Mouse (Mus musculus) C2C12 (cell line): ENCODE measurements around the gene Cdk5r2. TPM values are rescaled to one million over a fixed set of nuclear protein-coding genes. Genes with fewer than 3 reads are reported as not detected.

Source experiments
- H3K27me3 ChIP-seq: one replicate; pipeline ENCODE4 v1.6.1; 2011; ENCODE audit not compliant: control insufficient read depth, insufficient read depth, insufficient read length
- H3K36me3 ChIP-seq: one replicate; pipeline ENCODE4 v1.6.1; 2011; ENCODE audit not compliant: control insufficient read depth, insufficient read depth
- H3K4me3 ChIP-seq: one replicate; pipeline ENCODE4 v1.5.1; 2011; ENCODE audit warnings: mild to moderate bottlenecking, control low read depth; ENCODE audit not compliant: poor library complexity, insufficient read depth, severe bottlenecking
- H3K79me2 ChIP-seq: one replicate; pipeline ENCODE4 v1.6.1; 2011; ENCODE audit not compliant: control insufficient read depth, insufficient read depth
- H3K79me3 ChIP-seq: one replicate; pipeline ENCODE4 v1.6.1; 2011; ENCODE audit warnings: low read depth, control low read depth
- H3ac ChIP-seq: one replicate; pipeline ENCODE3; 2011; ENCODE audit warnings: low read depth; ENCODE audit not compliant: control insufficient read depth, insufficient read length
- CEBPB ChIP-seq: IDR thresholded peaks from one replicate; pipeline ENCODE4 v1.6.1; 2011; ENCODE audit warnings: low read depth, mild to moderate bottlenecking, control low read depth, moderate library complexity
- CTCF ChIP-seq: IDR thresholded peaks from one replicate; pipeline ENCODE4 v1.5.1; 2011; ENCODE audit not compliant: control insufficient read depth, insufficient read depth, insufficient read length
- FOSL1 ChIP-seq: IDR thresholded peaks from one replicate; pipeline ENCODE4 v1.8.0; 2011; ENCODE audit warnings: mild to moderate bottlenecking, low read length; ENCODE audit not compliant: poor library complexity, insufficient read depth, severe bottlenecking
- MAX ChIP-seq: IDR thresholded peaks from one replicate; pipeline ENCODE4 v1.6.1; 2011; ENCODE audit warnings: mild to moderate bottlenecking, control low read depth
- MYOD1 ChIP-seq: IDR thresholded peaks from one replicate; pipeline ENCODE4 v1.6.1; 2011; ENCODE audit warnings: low read depth; ENCODE audit not compliant: control insufficient read depth, insufficient read length
- MYOG ChIP-seq: IDR thresholded peaks from one replicate; pipeline ENCODE4 v1.6.1; 2011; ENCODE audit not compliant: control insufficient read depth, insufficient read length; ENCODE audit errors: extremely low read depth
- USF1 ChIP-seq: IDR thresholded peaks from one replicate; pipeline ENCODE4 v1.6.1; 2011; ENCODE audit warnings: low read depth, mild to moderate bottlenecking, control low read depth, moderate library complexity
- polyA plus RNA-seq: library from polyadenylated mRNA; unstranded; fragments of >200 nt; fragmentation: generic; extraction: Trizol; gene quantifications from one replicate; pipeline ENCODE4 v1.2.1, GENCODE M21; 2012; ENCODE audit warnings: missing spikeins

Cdk5r2 gene
- polyA plus RNA-seq, 1 experiment: 0.04 TPM

- no peak overlapping the region for H3K4me3 ChIP-seq
- no peaks in the 10 kb centered on the region for H3K79me2 ChIP-seq
- H3ac ChIP-seq: no peak overlapping the region
- no peaks in the 10 kb centered on the region for H3K79me3 ChIP-seq
- TF ChIP-seq MYOG (no peak), FOSL1 (no peak), CTCF (no peak), USF1 (no peak), CEBPB (no peak), MAX (no peak), MYOD1 (no peak)
- H3K36me3 ChIP-seq: no peaks in the 10 kb centered on the region
- H3K27me3 ChIP-seq: peaks cover 76% of the 10 kb centered on the region
Measured at GRCm38 (mm10) chr1:74882828-74883227, 28.1 kb downstream of the Cdk5r2 start.

GRCm38 (mm10) chr1:74883441-74883840 is 28.7 kb downstream of the Cdk5r2 start:
- Histone ChIP-seq H3K27me3 (peaks cover 76% of the 10 kb centered on the region), H3K79me2 (no peaks in the 10 kb centered on the region), H3K4me3 (no peak overlapping the region), H3ac (no peak overlapping the region), H3K36me3 (no peaks in the 10 kb centered on the region), H3K79me3 (no peaks in the 10 kb centered on the region)
- TF ChIP-seq FOSL1 (no peak), MYOD1 (no peak), USF1 (no peak), MAX (no peak), CEBPB (no peak), CTCF (no peak), MYOG (no peak)

- peaks cover 71% of the 10 kb centered on the region for H3K27me3 ChIP-seq
- H3K79me3 ChIP-seq: no peaks in the 10 kb centered on the region
- no peak overlapping the region for H3ac ChIP-seq
- TF ChIP-seq CTCF: no peak
- no peaks in the 10 kb centered on the region for H3K79me2 ChIP-seq
- H3K4me3 ChIP-seq: no peak overlapping the region
- no peaks in the 10 kb centered on the region for H3K36me3 ChIP-seq
Measured at GRCm38 (mm10) chr1:74884196-74885141, 29.7 kb downstream of the Cdk5r2 start.

GRCm38 (mm10) chr1:74885369-74886042 is 30.8 kb downstream of the Cdk5r2 start, which contains the start of gene Fev:
Gene Fev (minus strand): TSS chr1:74885419.
- Histone ChIP-seq H3K79me2 (no peaks in the 10 kb centered on the region), H3K4me3 (no peak within 1 kb of the TSS), H3K79me3 (no peaks in the 10 kb centered on the region), H3ac (no peak within 1 kb of the TSS), H3K36me3 (no peaks in the 10 kb centered on the region), H3K27me3 (peaks cover 74% of the 10 kb centered on the region)
- TF ChIP-seq USF1 (no peak), CEBPB (no peak), MYOD1 (no peak), FOSL1 (no peak), MYOG (no peak), MAX (no peak), CTCF (no peak)

GRCm38 (mm10) chr1:74891513-74891912 is 36.8 kb downstream of the Cdk5r2 start:
- no peaks in the 10 kb centered on the region for H3K79me3 ChIP-seq
- no peaks in the 10 kb centered on the region for H3K36me3 ChIP-seq
- H3ac ChIP-seq: no peak overlapping the region
- H3K79me2 ChIP-seq: no peaks in the 10 kb centered on the region
- no peak for TF ChIP-seq MYOD1
- no peak overlapping the region for H3K4me3 ChIP-seq
- peaks cover 48% of the 10 kb centered on the region for H3K27me3 ChIP-seq

- no peak overlapping the region for H3ac ChIP-seq
- no peaks in the 10 kb centered on the region for H3K79me2 ChIP-seq
- H3K4me3 ChIP-seq: no peak overlapping the region
- H3K36me3 ChIP-seq: no peaks in the 10 kb centered on the region
- H3K27me3 ChIP-seq: peaks cover 47% of the 10 kb centered on the region
- no peak for TF ChIP-seq CTCF
- TF ChIP-seq MAX: no peak
- TF ChIP-seq CEBPB: no peak
- no peaks in the 10 kb centered on the region for H3K79me3 ChIP-seq
Measured at GRCm38 (mm10) chr1:74892351-74893133, 37.8 kb downstream of the Cdk5r2 start.
